Comparison of ENCODE assay signal across 20 mouse cellular contexts in the genomic region with DNA sequence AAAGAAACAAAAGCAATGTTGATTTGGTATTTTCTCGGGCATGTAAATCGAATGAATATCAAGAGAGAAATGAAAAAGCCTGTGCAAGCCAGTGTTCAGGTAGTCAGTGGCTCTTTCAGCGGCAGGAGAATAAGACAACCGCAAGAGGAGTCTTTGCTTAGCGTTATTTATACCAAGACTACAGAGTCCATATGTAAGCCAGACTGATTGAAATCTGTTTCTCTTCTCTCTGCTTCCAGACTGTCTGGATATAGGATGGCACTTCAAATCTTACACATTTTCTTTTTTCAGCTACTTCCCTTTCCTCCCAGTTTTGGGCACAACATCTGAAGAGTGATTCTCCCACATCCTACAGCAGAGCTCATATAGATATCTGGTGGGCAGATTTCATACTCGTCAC.
DNase-seq lines count a peak whose midpoint lies in the region; ATAC-seq and TF ChIP-seq lines count a peak whose summit lies in the region.
"Had no signal": no experiment of that assay in that cellular context is flagged by ENCODE, and none has a peak within 500 bp of the region (broad histone marks: within the 10 kb centered on the region; RNA-seq: fewer than 3 reads in every experiment).

No protein-coding gene starts in this region.

- no peak overlapping the region for H3K4me3 ChIP-seq in forebrain, postnatal 0 days (ENCODE audit: low read depth, low read length)
- H3K4me3 ChIP-seq in forebrain, embryonic 12.5 days (replicated peaks), result no peak overlapping the region
- no peak overlapping the region for H3K4me3 ChIP-seq in midbrain, embryonic 11.5 days (ENCODE audit: low read depth, low read length)
- H3K4me3 ChIP-seq in midbrain, embryonic 10.5 days, result no peak overlapping the region
- H3K4me3 ChIP-seq: embryonic facial prominence, embryonic 13.5 days; embryonic facial prominence, embryonic 15.5 days; erythroblast, embryonic 14.5 days; forebrain, embryonic 10.5 days had no signal

- no peak overlapping the region for H3K9ac ChIP-seq in forebrain, postnatal 0 days
- H3K9ac ChIP-seq in forebrain, embryonic 12.5 days, result no peak overlapping the region
- no peak overlapping the region for H3K9ac ChIP-seq in midbrain, embryonic 11.5 days (ENCODE audit: low read length)
- H3K9ac ChIP-seq: embryonic facial prominence, embryonic 13.5 days; embryonic facial prominence, embryonic 15.5 days had no signal

- H3K4me1 ChIP-seq in forebrain, postnatal 0 days (ENCODE audit: insufficient read depth), result peaks cover 5% of the 10 kb centered on the region; the same call in 1 of the 2 replicates
- H3K4me1 ChIP-seq in forebrain, embryonic 12.5 days, result 0 out of 2 replicates have a peak, but pooled peaks cover 3% of the 10 kb centered on the region
- H3K4me1 ChIP-seq in midbrain, embryonic 11.5 days (ENCODE audit: control insufficient read depth, insufficient read depth, low read length), result no peaks in the 10 kb centered on the region
- H3K4me1 ChIP-seq in midbrain, embryonic 10.5 days, result peaks cover 10% of the 10 kb centered on the region
- H3K4me1 ChIP-seq: embryonic facial prominence, embryonic 13.5 days; embryonic facial prominence, embryonic 15.5 days had no signal

- peak overlapping the region; percentile 40; the same call in 1 of the 2 replicates for H3K27ac ChIP-seq in forebrain, postnatal 0 days (ENCODE audit: low read depth, low read length)
- H3K27ac ChIP-seq in forebrain, embryonic 12.5 days, result no peak overlapping the region
- no peak overlapping the region for H3K27ac ChIP-seq in midbrain, embryonic 11.5 days (ENCODE audit: low read depth, low read length)
- H3K27ac ChIP-seq in midbrain, embryonic 10.5 days (replicated peaks), result no peak overlapping the region
- H3K27ac ChIP-seq: embryonic facial prominence, embryonic 13.5 days; embryonic facial prominence, embryonic 15.5 days; forebrain, embryonic 10.5 days had no signal

- ATAC-seq in forebrain, postnatal 0 days, result peak; percentile 75
- no peak for ATAC-seq in forebrain, embryonic 12.5 days (ENCODE audit: low FRiP score)
- ATAC-seq in midbrain, embryonic 11.5 days (ENCODE audit: low FRiP score), result no peak
- ATAC-seq: forebrain, embryonic 14.5 days had no signal

- DNase-seq in forebrain, postnatal 0 days, result peak; percentile 29
- peak; percentile 65 for DNase-seq in midbrain, embryonic 11.5 days (ENCODE audit: low spot score, missing footprints)
- DNase-seq in midbrain, embryonic 10.5 days (ENCODE audit: low spot score), result no peak
- no peak for DNase-seq in adrenal gland, adult (ENCODE audit: inconsistent age in 2 of 2, low spot score in 1 of 2)
- DNase-seq: adrenal gland, adult 8-10 months; adrenal gland, postnatal 14 days; adrenal gland, postnatal 36 days; cerebellum, adult 11 months; cerebellum, adult 18-20 months; cerebellum, adult 8-10 months; cerebellum, adult 9-11 months; cerebellum, postnatal 14 days; cerebellum, postnatal 36 days; embryo, embryonic 11 days had no signal

- no peaks in the 10 kb centered on the region for H3K27me3 ChIP-seq in forebrain, postnatal 0 days (ENCODE audit: insufficient read depth, low read length)
- no peaks in the 10 kb centered on the region for H3K27me3 ChIP-seq in forebrain, embryonic 12.5 days
- H3K27me3 ChIP-seq in midbrain, embryonic 11.5 days (ENCODE audit: control insufficient read depth, insufficient read depth, low read length), result no peaks in the 10 kb centered on the region
- H3K27me3 ChIP-seq in midbrain, embryonic 10.5 days (ENCODE audit: low read depth, poor library complexity, severe bottlenecking), result no peaks in the 10 kb centered on the region
- H3K27me3 ChIP-seq: embryonic facial prominence, embryonic 13.5 days; embryonic facial prominence, embryonic 15.5 days had no signal

- no peaks in the 10 kb centered on the region for H3K9me3 ChIP-seq in forebrain, postnatal 0 days (ENCODE audit: low read length)
- H3K9me3 ChIP-seq in forebrain, embryonic 12.5 days, result no peaks in the 10 kb centered on the region
- no peaks in the 10 kb centered on the region for H3K9me3 ChIP-seq in midbrain, embryonic 11.5 days (ENCODE audit: control insufficient read depth, low read length)
- no peaks in the 10 kb centered on the region for H3K9me3 ChIP-seq in midbrain, embryonic 10.5 days (replicated peaks)
- H3K9me3 ChIP-seq: embryonic facial prominence, embryonic 13.5 days; embryonic facial prominence, embryonic 15.5 days; forebrain, embryonic 10.5 days had no signal

- WGBS in forebrain, postnatal 0 days, result 65% methylated on average over 6 of the region's 6 CpGs
- WGBS in forebrain, embryonic 12.5 days, result 80% methylated on average over 6 of the region's 6 CpGs
- WGBS in midbrain, embryonic 11.5 days, result 90% methylated on average over 6 of the region's 6 CpGs
- WGBS in midbrain, embryonic 10.5 days, result 92% methylated on average over 6 of the region's 6 CpGs

- no peaks in the 10 kb centered on the region for H3K36me3 ChIP-seq in forebrain, postnatal 0 days (ENCODE audit: insufficient read depth)
- H3K36me3 ChIP-seq in forebrain, embryonic 12.5 days (replicated peaks), result no peaks in the 10 kb centered on the region
- H3K36me3 ChIP-seq in midbrain, embryonic 11.5 days (ENCODE audit: control insufficient read depth, insufficient read depth, low read length), result no peaks in the 10 kb centered on the region
- H3K36me3 ChIP-seq in midbrain, embryonic 10.5 days, result no peaks in the 10 kb centered on the region
- H3K36me3 ChIP-seq: embryonic facial prominence, embryonic 13.5 days; embryonic facial prominence, embryonic 15.5 days; forebrain, embryonic 10.5 days had no signal

- H3K4me2 ChIP-seq in forebrain, postnatal 0 days (ENCODE audit: low read depth), result no peak overlapping the region
- H3K4me2 ChIP-seq in forebrain, embryonic 12.5 days, result no peak overlapping the region
- no peak overlapping the region for H3K4me2 ChIP-seq in midbrain, embryonic 11.5 days
- H3K4me2 ChIP-seq: embryonic facial prominence, embryonic 13.5 days; embryonic facial prominence, embryonic 15.5 days had no signal

- TF ChIP-seq CTCF in forebrain, postnatal 0 days (IDR thresholded peaks at IDR 0.05; ENCODE audit: low read depth), result no peak

Comparison
In these comparisons a context has a peak if more than half of its experiments do, and no peak if none do; other contexts are left out.
1. DNase-seq: peak in forebrain, postnatal 0 days (single experiment) and midbrain, embryonic 11.5 days (single experiment); none in midbrain, embryonic 10.5 days (single experiment) and adrenal gland, adult (0 of 2).